Mouse (Mus musculus) kidney, postnatal 25 days (tissue): Measurements from ENCODE around the gene Myadml2.
A peak's percentile ranks its signal among the peaks of the same experiment; 100 is the strongest.
"Not testable (repeated sequence)": the region's sequence is repeated elsewhere in the genome, so short reads cannot be mapped to it uniquely, and the experiment has no call there.

Source experiments
- DNase-seq, 2 experiments: peaks; one replicate each; pipeline ENCODE4 v3.0.0; 2021; ENCODE audit warnings: mixed read lengths in 2 of 2

Myadml2 gene

GRCm38 (mm10) chr11:120648001-120648476 lies at the start of gene Myadml2:
Gene Myadml2, minus strand, starts transcription at chr11:120648158.
- DNase-seq, result peak; percentile 34 to 57

- DNase-seq, result no peak
Measured at GRCm38 (mm10) chr11:120697741-120698140, 49.8 kb upstream of the Myadml2 start.

GRCm38 (mm10) chr11:120696568-120696967 lies 48.6 kb upstream of the Myadml2 start:
- DNase-seq, result no peak

GRCm38 (mm10) chr11:120695641-120696040 lies 47.7 kb upstream of the Myadml2 start:
- DNase-seq, result peak; percentile 70 to 91

GRCm38 (mm10) chr11:120695184-120695583 lies 47.2 kb upstream of the Myadml2 start:
- no peak for DNase-seq

- DNase-seq, result peak; percentile 45 to 64
Measured at GRCm38 (mm10) chr11:120693461-120693860, 45.5 kb upstream of the Myadml2 start.

GRCm38 (mm10) chr11:120692471-120693011 lies 44.6 kb upstream of the Myadml2 start:
- peak; percentile 72 to 85 for DNase-seq

- DNase-seq, result no peak
Measured at GRCm38 (mm10) chr11:120689365-120689764, 41.4 kb upstream of the Myadml2 start.

- DNase-seq, result no peak
Measured at GRCm38 (mm10) chr11:120686650-120687272, 38.8 kb upstream of the Myadml2 start.

- no peak for DNase-seq
Measured at GRCm38 (mm10) chr11:120684660-120685059, 36.7 kb upstream of the Myadml2 start.

- no peak for DNase-seq
Measured at GRCm38 (mm10) chr11:120684086-120684485, 36.1 kb upstream of the Myadml2 start.

- DNase-seq, result no peak
Measured at GRCm38 (mm10) chr11:120683536-120683935, 35.6 kb upstream of the Myadml2 start.

- no peak for DNase-seq
Measured at GRCm38 (mm10) chr11:120682683-120683082, 34.7 kb upstream of the Myadml2 start.

- peak; percentile 67 to 88 for DNase-seq
Measured at GRCm38 (mm10) chr11:120679909-120680308, 32.0 kb upstream of the Myadml2 start.

- no peak for DNase-seq
Measured at GRCm38 (mm10) chr11:120676951-120677350, 29.0 kb upstream of the Myadml2 start.

- not testable (repeated sequence) for DNase-seq
Measured at GRCm38 (mm10) chr11:120675875-120676274, 27.9 kb upstream of the Myadml2 start.

- DNase-seq, result peak in 1 of 2 experiments; percentile 31
Measured at GRCm38 (mm10) chr11:120673594-120674122, 25.7 kb upstream of the Myadml2 start.

- DNase-seq, result peak; percentile 98 to 99
Measured at GRCm38 (mm10) chr11:120672687-120673593, 25.0 kb upstream of the Myadml2 start, which contains the start of gene Aspscr1. Gene Aspscr1, plus strand, starts transcription at chr11:120672973.

GRCm38 (mm10) chr11:120666617-120667016 lies 18.7 kb upstream of the Myadml2 start:
- peak in 1 of 2 experiments; percentile 49 for DNase-seq

GRCm38 (mm10) chr11:120665406-120665805 lies 17.4 kb upstream of the Myadml2 start:
- peak in 1 of 2 experiments; percentile 40 for DNase-seq

GRCm38 (mm10) chr11:120663714-120664113 lies 15.8 kb upstream of the Myadml2 start:
- DNase-seq, result no peak

GRCm38 (mm10) chr11:120662759-120663158 lies 14.8 kb upstream of the Myadml2 start:
- no peak for DNase-seq

- no peak for DNase-seq
Measured at GRCm38 (mm10) chr11:120661076-120661460, 13.1 kb upstream of the Myadml2 start, which contains the start of gene Notum. Gene Notum, minus strand, starts transcription at chr11:120661175.
